Mouse (Mus musculus): ENCODE measurements around the gene Rnf135.
"Not testable (repeated sequence)": the region's sequence is repeated elsewhere in the genome, so short reads cannot be mapped to it uniquely, and the experiment has no call there.

Gene Rnf135

DNA sequence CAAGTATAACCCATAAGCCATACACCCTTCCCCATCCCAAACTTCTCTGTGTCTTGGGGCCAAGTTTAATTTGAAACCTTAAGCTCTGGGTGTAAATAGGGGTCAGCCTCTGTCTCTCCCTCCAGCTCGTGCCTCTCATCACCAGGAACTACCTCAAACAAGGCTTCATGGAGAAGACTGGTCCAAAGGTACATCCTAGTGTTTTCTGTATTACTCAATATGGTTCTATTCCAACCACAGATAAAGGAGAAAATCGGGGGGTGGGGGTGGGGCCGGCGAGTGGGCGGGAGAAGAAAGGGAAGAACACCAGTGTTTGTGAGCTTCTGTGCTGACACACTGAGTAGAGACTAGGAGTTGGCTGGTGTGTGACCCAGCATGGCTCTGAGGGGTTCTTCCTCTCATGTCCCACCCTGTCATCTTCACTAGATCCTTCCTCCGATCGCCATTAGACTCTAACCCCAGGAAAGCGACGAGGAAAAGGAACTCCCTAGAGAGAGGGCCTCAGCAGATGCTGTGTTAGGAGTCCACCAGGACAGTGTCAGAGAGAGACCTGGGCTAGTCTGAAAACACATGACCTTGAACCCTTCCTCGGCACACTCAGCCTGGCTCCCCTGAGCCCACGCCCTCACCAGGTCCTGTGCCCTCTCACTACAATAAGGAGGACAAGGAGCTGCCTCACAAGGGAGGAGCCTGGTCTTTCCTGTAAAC, 9.5 kb upstream of the Rnf135 start:
- H3K36me3 ChIP-seq (ENCODE audit: control insufficient read depth, insufficient read depth, low read length, poor library complexity, severe bottlenecking), result no peaks in the 10 kb centered on the region
- no peak for DNase-seq (ENCODE audit: low read depth, low spot score)
- H3K27me3 ChIP-seq (ENCODE audit: control insufficient read depth, insufficient read depth, low read length, poor library complexity, severe bottlenecking), result no peaks in the 10 kb centered on the region

DNA sequence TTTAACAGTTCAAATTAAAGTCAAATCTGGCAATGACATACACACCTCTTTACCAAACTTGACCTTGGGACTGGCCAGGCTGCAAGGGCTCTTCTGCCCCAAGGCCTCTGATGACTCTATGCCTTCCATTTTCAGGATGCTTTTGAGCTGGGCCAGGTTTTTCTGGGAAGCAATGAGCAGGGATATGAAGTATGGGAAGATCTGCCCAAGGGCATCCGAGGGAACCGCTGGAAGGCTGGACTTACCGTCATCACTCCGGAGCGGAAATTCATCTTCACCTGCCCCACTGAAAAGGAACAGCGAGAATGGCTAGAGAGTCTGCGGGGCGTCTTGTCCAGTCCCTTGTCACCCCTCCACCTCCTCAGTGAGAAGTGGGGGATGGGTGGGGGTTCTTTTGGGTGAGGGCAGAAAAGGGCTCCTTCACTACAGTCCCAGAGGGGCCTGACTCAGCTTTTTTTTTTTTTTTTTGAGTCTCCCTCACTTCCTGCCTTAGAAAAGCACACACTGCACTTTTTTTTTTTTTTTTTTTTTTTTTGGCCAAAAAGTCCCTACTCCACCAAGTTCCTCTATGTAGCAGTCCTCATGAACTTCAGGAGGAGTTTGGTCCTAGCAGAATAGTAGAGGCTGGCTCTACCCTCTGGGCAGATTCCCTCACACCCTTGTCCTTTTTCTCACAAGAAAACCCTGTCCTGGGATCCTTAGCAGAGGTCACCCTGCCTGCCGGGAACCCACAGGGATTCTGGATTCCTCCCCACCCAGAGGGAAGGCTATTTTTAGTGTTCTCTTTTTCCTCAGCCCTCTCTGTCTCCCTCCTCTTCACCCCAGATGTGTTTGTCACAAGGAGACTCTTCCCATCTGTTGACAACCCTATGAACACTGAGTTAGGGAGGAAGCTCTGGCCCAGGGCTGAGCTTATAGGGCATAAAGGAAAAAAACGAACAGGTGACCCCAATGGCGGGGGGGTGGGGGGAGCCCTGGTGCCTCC, 6.4 kb upstream of the Rnf135 start:
- H3K36me3 ChIP-seq (ENCODE audit: control insufficient read depth, insufficient read depth, low read length, poor library complexity, severe bottlenecking), result no peaks in the 10 kb centered on the region
- no peaks in the 10 kb centered on the region for H3K27me3 ChIP-seq (ENCODE audit: control insufficient read depth, insufficient read depth, low read length, poor library complexity, severe bottlenecking)
- no peak for DNase-seq (ENCODE audit: low read depth, low spot score)

DNA sequence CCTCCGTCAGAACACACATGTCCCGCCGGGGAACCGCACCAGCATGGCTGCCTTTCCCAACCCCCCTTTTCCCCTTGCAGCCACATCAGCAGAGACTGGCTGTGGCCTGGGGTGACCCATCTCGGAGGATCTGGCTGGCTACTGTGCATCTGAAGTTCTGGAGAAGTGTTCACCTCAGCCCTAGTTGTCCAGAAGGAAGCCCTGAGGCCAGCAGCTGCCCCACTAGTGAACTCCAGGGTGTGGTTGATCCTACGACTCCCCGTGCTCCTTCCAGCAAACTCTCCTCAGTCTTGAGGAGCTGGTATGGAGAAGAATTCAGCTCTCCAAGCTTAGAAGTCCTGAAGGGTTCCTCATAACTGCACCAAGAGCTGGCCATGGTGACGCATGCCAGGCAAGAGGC, 5.3 kb upstream of the Rnf135 start:
- no peaks in the 10 kb centered on the region for H3K36me3 ChIP-seq (ENCODE audit: control insufficient read depth, insufficient read depth, low read length, poor library complexity, severe bottlenecking)
- no peaks in the 10 kb centered on the region for H3K27me3 ChIP-seq (ENCODE audit: control insufficient read depth, insufficient read depth, low read length, poor library complexity, severe bottlenecking)
- DNase-seq (ENCODE audit: low read depth, low spot score), result no peak

DNA sequence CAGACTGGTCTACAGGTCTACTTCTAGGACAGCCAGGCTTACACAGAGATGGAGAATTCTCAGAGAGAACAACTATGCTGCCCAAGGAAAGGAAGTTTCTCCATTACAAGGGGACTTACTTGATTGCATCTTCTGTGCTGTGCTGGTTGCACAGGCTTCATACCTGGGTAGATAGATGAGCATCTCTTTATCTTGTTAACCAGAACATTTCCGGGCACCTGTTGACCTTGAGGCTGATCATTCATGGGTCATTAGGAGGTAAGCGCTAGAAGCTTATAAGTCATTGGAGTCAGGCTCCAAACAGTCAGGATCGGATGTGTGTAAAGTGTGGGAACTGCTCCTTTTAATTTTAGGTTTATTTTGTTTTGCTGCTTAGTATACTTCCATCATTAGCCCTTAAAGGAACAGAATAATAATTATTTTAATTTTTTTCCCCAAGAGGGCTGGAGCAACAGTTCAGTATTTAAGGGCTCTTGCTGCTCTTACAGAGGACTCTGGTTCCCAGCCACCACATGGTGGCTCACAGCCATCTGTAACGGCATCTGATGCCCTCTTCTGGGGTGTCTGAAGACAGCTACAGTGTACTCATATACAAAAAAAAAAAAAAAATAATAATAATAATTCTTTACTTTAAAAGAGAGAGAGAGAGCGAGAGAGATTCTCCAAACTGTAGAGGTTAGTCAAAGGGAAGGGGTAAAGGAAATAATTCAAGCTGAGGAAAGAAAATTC, 2.5 kb upstream of the Rnf135 start:
- Histone ChIP-seq H3K27me3 (ENCODE audit: control insufficient read depth, insufficient read depth, low read length, poor library complexity, severe bottlenecking) (no peaks in the 10 kb centered on the region), H3K36me3 (ENCODE audit: control insufficient read depth, insufficient read depth, low read length, poor library complexity, severe bottlenecking) (no peaks in the 10 kb centered on the region)
- peak; percentile 23 for DNase-seq (ENCODE audit: low read depth, low spot score)

DNA sequence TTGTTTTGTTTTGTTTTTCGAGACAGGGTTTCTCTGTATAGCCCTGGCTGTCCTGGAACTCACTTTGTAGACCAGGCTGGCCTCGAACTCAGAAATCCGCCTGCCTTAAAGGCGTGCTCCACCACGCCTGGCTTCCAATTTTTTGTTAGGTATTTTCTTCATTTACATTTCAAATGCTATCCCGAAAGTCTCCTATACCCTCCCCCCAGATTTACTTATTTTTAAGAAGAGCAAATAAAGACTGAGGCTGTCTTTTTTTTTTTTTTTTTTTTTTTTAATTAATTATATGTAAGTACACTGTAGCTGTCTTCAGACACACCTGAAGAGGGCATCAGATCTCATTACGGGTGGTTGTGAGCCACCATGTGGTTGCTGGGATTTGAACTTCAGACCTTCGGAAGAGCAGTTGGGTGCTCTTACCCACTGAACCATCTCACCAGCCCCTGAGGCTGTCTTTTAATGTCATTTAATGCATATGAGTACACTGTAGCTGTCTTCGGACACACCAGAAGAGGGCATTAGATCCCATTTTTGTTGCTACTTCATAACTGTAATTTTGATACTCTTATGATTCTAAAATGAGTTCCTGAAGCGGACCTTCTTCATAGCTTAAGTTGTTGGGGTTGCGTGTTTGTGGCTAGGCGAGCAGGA, 472 bp upstream of the Rnf135 start:
- not testable (repeated sequence) for H3K36me3 ChIP-seq (ENCODE audit: control insufficient read depth, insufficient read depth, low read length, poor library complexity, severe bottlenecking); H3K27me3 ChIP-seq (ENCODE audit: control insufficient read depth, insufficient read depth, low read length, poor library complexity, severe bottlenecking)
- DNase-seq (ENCODE audit: low read depth, low spot score), result peak; percentile 25

DNA sequence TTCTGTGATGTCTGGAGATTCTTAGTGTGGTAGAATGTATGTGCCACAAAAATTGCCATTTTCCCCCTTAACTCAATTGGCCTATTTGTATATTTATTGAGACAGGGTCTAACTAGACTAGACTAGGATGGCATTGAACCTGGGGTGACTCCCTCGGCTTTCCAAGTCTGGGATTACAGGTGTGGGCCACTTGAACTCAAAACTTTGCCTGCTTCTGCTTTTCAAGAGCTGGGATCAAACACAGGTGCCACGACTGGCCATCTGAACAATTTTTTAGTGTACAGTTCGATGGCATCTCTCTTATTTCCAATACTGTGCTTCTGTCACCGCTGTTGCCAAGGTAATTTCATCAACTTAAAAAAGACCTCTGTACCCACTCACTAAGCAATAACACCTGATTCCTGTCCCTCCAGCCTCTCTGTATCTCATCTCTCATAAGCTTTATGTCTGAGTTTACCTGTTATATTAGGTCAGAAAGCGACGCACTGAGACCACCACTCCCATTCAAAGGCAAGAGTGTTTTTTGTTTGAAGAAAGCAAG, 950 bp downstream of the Rnf135 start:
- H3K27me3 ChIP-seq (ENCODE audit: control insufficient read depth, insufficient read depth, low read length, poor library complexity, severe bottlenecking), result no peaks in the 10 kb centered on the region
- no peaks in the 10 kb centered on the region for H3K36me3 ChIP-seq (ENCODE audit: control insufficient read depth, insufficient read depth, low read length, poor library complexity, severe bottlenecking)
- DNase-seq (ENCODE audit: low read depth, low spot score), result no peak

DNA sequence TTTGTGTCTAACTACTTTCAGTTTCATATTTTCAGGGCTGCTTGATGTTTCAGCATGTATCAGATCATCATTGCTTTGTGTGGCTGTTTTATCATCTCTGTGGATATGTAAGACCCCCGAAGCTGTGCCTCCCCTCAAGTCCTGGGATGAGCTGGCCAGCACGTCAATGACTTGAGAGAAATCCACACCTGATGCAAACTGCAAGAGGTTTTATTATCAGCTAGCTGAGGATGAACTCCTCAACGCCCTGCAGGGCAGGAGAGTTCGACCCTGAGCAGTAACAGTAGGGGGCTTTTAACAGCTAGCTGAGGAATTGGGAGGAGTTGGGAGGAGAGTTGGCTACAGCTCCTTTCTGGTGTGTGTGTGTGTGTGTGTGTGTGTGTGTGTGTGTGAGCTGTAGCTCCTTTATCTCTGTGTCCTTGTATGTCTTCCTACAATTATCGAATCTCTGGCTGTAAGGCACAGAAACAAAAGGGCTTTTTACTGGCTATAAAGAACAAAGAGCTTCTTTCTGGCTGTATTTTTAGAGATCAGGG, 1.9 kb downstream of the Rnf135 start:
- not testable (repeated sequence) for H3K27me3 ChIP-seq (ENCODE audit: control insufficient read depth, insufficient read depth, low read length, poor library complexity, severe bottlenecking); DNase-seq (ENCODE audit: low read depth, low spot score); H3K36me3 ChIP-seq (ENCODE audit: control insufficient read depth, insufficient read depth, low read length, poor library complexity, severe bottlenecking)

DNA sequence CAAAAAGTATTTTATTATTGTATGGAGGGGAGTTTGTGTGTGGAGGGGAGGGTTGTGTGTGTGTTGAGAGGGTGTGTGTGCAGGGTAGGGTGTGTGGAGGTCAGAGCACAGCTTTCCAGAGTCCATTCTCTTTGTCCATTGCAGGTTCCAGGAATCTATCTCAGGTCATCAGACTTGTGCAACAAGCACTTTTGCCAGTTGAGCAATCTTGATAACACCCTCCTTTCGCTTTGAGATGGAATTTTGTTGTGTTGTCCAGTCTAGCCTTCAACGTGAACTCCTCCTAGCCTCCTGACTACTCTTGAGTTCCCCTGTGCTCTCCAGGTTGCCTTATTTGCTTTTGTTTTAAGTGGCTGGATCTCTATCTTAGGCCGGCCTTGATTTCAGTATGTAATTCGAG, 6.6 kb downstream of the Rnf135 start:
- no peak for DNase-seq (ENCODE audit: low read depth, low spot score)
- Histone ChIP-seq H3K36me3 (ENCODE audit: control insufficient read depth, insufficient read depth, low read length, poor library complexity, severe bottlenecking) (peaks cover 2% of the 10 kb centered on the region; the same call in 1 of the 2 replicates), H3K27me3 (ENCODE audit: control insufficient read depth, insufficient read depth, low read length, poor library complexity, severe bottlenecking) (no peaks in the 10 kb centered on the region)

DNA sequence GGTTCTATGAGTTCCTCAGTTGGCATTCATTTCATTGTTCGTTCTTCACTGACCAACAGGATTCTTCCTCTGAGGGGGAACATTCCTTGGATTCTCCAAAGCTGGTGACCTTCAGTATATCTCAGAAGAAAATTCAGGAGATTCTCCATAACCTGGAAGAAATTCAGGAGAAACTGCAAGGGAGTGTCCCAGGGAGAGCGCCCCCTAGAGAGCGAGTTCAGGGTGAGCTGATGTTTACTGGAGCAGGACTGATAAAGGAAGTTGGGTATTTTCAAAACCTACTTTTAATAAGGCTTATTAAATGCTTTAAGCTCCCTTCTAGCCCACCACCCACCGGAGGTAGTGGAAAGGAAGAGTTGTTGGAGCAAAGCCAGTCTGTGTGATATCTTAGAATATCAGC, 10.2 kb downstream of the Rnf135 start:
- no peaks in the 10 kb centered on the region for H3K27me3 ChIP-seq (ENCODE audit: control insufficient read depth, insufficient read depth, low read length, poor library complexity, severe bottlenecking)

DNA sequence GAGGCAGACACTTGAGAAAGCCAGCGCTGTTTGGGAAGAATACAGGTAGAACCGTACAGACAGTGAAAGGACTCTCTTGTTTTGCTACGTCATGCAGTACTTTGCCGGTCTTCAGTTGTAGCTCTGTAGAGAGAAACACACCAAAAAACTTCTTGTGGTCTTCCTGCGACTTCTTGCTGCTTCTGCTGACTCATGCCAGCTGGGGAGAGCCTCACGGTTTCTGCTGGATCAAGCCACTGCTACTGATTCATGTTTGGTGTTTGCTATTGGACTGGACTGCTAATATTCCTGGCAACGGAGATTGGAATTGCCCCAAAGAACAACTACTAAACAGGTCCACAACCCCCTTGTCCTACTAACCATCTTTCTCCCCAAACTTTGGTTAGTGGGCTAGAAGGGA, 12.7 kb downstream of the Rnf135 start:
- no peak for DNase-seq (ENCODE audit: low read depth, low spot score)
- Histone ChIP-seq H3K27me3 (ENCODE audit: control insufficient read depth, insufficient read depth, low read length, poor library complexity, severe bottlenecking) (no peaks in the 10 kb centered on the region; the same call in 1 of the 2 replicates), H3K36me3 (ENCODE audit: control insufficient read depth, insufficient read depth, low read length, poor library complexity, severe bottlenecking) (peaks cover 2% of the 10 kb centered on the region; the same call in 1 of the 2 replicates)

More for the DNA sequence above, 10.2 kb downstream of the Rnf135 start:
- no peak for DNase-seq (ENCODE audit: low read depth, low spot score)
- peaks cover 2% of the 10 kb centered on the region; the same call in 1 of the 2 replicates for H3K36me3 ChIP-seq (ENCODE audit: control insufficient read depth, insufficient read depth, low read length, poor library complexity, severe bottlenecking)

DNA sequence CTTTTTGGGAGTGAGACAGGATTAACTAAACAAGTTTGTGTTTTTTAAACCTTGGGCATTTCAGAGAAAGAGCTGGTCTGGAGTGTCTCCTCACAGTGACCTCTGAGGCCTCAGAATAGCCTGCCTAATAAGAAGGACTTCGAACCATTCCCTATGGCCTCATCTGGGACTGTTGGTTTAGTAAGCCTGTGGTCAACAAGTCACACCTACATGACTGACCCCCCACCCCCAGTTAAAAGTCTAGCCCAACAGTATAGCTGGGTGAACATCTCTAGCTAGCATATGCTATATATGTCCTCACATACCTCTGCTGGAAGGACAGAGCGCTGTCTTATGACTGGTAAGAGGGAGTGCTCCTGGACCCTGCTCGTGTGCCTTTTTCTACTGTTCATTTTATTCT, 15.7 kb downstream of the Rnf135 start:
- Histone ChIP-seq H3K27me3 (ENCODE audit: control insufficient read depth, insufficient read depth, low read length, poor library complexity, severe bottlenecking) (no peaks in the 10 kb centered on the region; the same call in 1 of the 2 replicates), H3K36me3 (ENCODE audit: control insufficient read depth, insufficient read depth, low read length, poor library complexity, severe bottlenecking) (peaks cover 2% of the 10 kb centered on the region; the same call in 1 of the 2 replicates)
- DNase-seq (ENCODE audit: low read depth, low spot score), result no peak

DNA sequence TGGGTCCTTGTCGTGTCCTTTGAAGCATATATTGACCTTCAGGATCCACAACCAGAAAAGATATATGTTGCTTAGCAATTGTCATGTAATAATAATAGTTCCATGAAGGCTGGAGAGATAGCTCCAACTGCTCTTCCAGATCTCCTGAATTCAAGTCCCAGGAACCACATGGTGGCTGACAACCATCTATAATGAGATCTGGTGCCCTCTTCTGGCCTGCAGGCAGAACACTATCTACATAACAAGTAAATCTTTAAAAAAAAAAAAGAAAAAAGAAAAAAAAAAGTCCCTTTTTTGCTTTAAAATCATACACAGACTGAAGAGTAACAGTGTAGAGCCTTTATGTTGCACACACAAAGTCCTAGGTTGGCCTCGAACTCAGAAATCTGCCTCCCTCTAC, 16.1 kb downstream of the Rnf135 start:
- no peaks in the 10 kb centered on the region; the same call in 1 of the 2 replicates for H3K27me3 ChIP-seq (ENCODE audit: control insufficient read depth, insufficient read depth, low read length, poor library complexity, severe bottlenecking)
- no peaks in the 10 kb centered on the region; the same call in 1 of the 2 replicates for H3K36me3 ChIP-seq (ENCODE audit: control insufficient read depth, insufficient read depth, low read length, poor library complexity, severe bottlenecking)
- DNase-seq (ENCODE audit: low read depth, low spot score), result peak; percentile 20

DNA sequence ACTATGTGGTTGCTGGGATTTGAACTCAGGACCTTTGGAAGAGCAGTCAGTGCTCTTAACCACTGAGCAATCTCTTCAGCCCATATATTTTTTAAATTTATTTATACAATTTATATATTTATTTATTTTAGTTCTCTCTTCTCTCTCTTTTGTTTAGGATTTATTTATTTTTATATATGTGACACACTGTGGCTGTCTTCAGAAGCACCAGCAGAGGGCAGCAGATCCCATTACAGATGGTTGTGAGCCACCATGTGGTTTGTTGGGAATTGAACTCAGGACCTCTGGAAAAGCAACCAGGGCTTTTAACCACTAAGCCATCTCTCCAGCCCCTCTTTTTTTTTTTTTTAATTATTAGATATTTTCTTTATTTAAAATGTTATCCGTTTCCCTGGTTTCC, 16.7 kb downstream of the Rnf135 start:
- DNase-seq (ENCODE audit: low read depth, low spot score), result peak; percentile 71
- Histone ChIP-seq H3K27me3 (ENCODE audit: control insufficient read depth, insufficient read depth, low read length, poor library complexity, severe bottlenecking) (no peaks in the 10 kb centered on the region; the same call in 1 of the 2 replicates), H3K36me3 (ENCODE audit: control insufficient read depth, insufficient read depth, low read length, poor library complexity, severe bottlenecking) (no peaks in the 10 kb centered on the region; the same call in 1 of the 2 replicates)

DNA sequence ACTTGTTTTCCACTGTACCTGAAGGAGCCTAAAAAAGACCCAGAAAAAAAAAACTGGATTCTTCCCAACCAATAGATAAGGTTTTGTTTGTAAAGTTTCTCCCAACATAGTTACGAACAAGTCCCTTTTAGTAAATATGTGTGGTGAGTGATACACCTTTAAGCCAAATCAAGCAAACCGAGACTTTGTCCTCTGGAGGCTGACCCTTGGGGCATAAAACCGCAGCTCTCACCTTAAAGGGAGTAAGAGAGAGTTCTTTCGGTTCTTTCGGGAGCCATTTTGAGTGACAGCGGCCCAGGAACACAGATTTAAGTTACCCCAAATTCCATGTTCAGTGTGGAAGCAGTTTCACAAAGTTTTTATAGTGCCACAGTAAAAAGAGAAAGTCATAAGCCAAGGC, 18.6 kb downstream of the Rnf135 start:
- Histone ChIP-seq H3K27me3 (ENCODE audit: control insufficient read depth, insufficient read depth, low read length, poor library complexity, severe bottlenecking) (no peaks in the 10 kb centered on the region; the same call in 1 of the 2 replicates), H3K36me3 (ENCODE audit: control insufficient read depth, insufficient read depth, low read length, poor library complexity, severe bottlenecking) (no peaks in the 10 kb centered on the region; the same call in 1 of the 2 replicates)
- DNase-seq (ENCODE audit: low read depth, low spot score), result no peak

Measured in splenic B cell, adult 2 months (primary cell).